Mouse (Mus musculus) myocyte (in vitro differentiated cells): ENCODE measurements around the gene Guca2a.

ENCODE experiments used
- CEBPB ChIP-seq: IDR thresholded peaks from 2 replicates; pipeline ENCODE4 v1.6.1; 2011; ENCODE audit warnings: mild to moderate bottlenecking, moderate library complexity; ENCODE audit not compliant: poor library complexity, insufficient read depth, severe bottlenecking
- E2F4 ChIP-seq: IDR thresholded peaks from one replicate; pipeline ENCODE4 v1.6.1; 2011; ENCODE audit warnings: mild to moderate bottlenecking, control low read depth, moderate library complexity; ENCODE audit not compliant: insufficient read depth
- MAX ChIP-seq: IDR thresholded peaks from one replicate; pipeline ENCODE4 v1.6.1; 2011; ENCODE audit warnings: low read depth, mild to moderate bottlenecking, control low read depth
- MYOD1 ChIP-seq, 3 experiments: IDR thresholded peaks; one replicate each; pipeline ENCODE4 v1.6.1; 2011; ENCODE audit warnings: control low read depth in 2 of 3, low read depth in 2 of 3, mild to moderate bottlenecking in 2 of 3, moderate library complexity in 1 of 3; ENCODE audit not compliant: insufficient read length in 2 of 3, control insufficient read depth in 1 of 3
- MYOG ChIP-seq, 3 experiments: IDR thresholded peaks; one replicate each; pipeline ENCODE4 v1.6.1; 2011; ENCODE audit warnings: control low read depth in 2 of 3, low read depth in 2 of 3, mild to moderate bottlenecking in 2 of 3; ENCODE audit not compliant: insufficient read length in 2 of 3, control insufficient read depth in 1 of 3, insufficient read depth in 1 of 3
- POLR2A ChIP-seq: IDR thresholded peaks from one replicate; pipeline ENCODE4 v1.6.1; 2011; ENCODE audit warnings: low read depth, mild to moderate bottlenecking, control low read depth, moderate library complexity; ENCODE audit not compliant: insufficient read length
- POLR2AphosphoS2 ChIP-seq: IDR thresholded peaks from one replicate; pipeline ENCODE4 v1.6.1; 2011; ENCODE audit warnings: low read depth, control low read depth; ENCODE audit not compliant: insufficient read length
- REST ChIP-seq: IDR thresholded peaks from one replicate; pipeline ENCODE4 v1.6.1; 2011; ENCODE audit warnings: mild to moderate bottlenecking, control low read depth, moderate library complexity; ENCODE audit not compliant: insufficient read depth, insufficient read length
- SRF ChIP-seq: IDR thresholded peaks from one replicate; pipeline ENCODE4 v1.6.1; 2011; ENCODE audit warnings: low read depth; ENCODE audit not compliant: control insufficient read depth, insufficient read length
- TCF12 ChIP-seq: IDR thresholded peaks from one replicate; pipeline ENCODE4 v1.6.1; 2011; ENCODE audit warnings: mild to moderate bottlenecking, control low read depth; ENCODE audit not compliant: poor library complexity, insufficient read depth, severe bottlenecking
- TCF3 ChIP-seq: IDR thresholded peaks from one replicate; pipeline ENCODE4 v1.6.1; 2011; ENCODE audit warnings: low read depth, control low read depth; ENCODE audit not compliant: insufficient read length
- USF1 ChIP-seq: IDR thresholded peaks from one replicate; pipeline ENCODE4 v1.6.1; 2011; ENCODE audit warnings: low read depth, mild to moderate bottlenecking, control low read depth, moderate library complexity

DNA sequence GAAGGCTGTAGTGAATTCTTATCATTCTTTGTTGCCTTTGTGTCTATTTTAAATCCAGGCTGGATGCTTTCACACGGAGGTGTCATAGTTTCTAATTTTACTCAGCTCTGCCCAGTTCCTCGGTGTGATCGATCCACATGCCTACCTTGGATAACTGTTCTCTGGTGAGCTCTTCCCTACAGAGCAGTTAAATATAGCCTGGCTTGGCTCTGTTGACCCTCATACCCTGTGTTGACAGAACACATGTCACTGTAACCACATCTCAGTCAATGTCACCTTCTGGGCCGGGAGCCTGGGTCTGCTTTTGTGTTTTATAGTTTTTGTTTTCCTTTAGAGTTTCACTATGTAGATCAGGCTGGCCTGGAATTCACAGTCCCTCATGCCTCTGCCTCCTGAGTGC is 24.6 kb downstream of the Guca2a start:
- TF ChIP-seq TCF12 (no peak), POLR2A (no peak), E2F4 (no peak), MYOD1 (IDR thresholded peaks at IDR 0.05; ENCODE audit: control insufficient read depth in 1 of 3, insufficient read length in 2 of 3, low read depth in 2 of 3) (no peak), CEBPB (no peak), USF1 (no peak), MYOG (IDR thresholded peaks at IDR 0.05; ENCODE audit: control insufficient read depth in 1 of 3, insufficient read depth in 1 of 3, insufficient read length in 2 of 3, low read depth in 2 of 3) (no peak), POLR2AphosphoS2 (no peak), MAX (no peak), TCF3 (no peak), REST (no peak), SRF (no peak)
